Mouse (Mus musculus) testis, adult 2 months (tissue): Measurements from ENCODE around the gene 2010109A12Rik.

ENCODE experiments used
- CTCF ChIP-seq: fragments of 200-500 bp; IDR thresholded peaks from 2 replicates; pipeline ENCODE4 v1.5.1; 2012; ENCODE audit warnings: low read depth, mild to moderate bottlenecking, inconsistent platforms, low read length, moderate library complexity; ENCODE audit not compliant: control insufficient read depth, insufficient read depth, insufficient replicate concordance
- POLR2A ChIP-seq: fragments of 200-500 bp; IDR thresholded peaks from 2 replicates; pipeline ENCODE4 v1.6.1; 2012; ENCODE audit warnings: low read depth, mild to moderate bottlenecking, inconsistent platforms, low read length, moderate library complexity; ENCODE audit not compliant: control insufficient read depth

DNA sequence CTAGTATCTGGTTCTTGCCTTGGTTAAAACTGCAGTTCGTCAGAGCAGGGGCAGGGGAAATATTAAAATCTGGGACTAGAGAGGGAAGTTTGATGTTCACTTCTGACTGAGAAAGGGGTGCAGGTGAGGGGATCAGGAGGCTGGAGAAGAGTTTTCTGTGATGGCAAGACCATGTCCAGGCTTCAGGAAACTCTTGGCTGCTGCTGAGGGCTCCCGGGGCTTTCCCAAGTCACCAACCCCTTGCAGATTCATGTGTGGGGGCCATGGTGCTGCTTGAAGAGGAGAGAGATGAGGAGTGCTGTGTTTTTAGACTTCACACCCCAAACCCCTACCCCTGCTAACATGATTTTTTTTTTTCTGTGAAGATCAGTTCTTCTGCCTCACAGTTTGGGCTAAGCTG lies 28.3 kb downstream of the 2010109A12Rik start:
- TF ChIP-seq POLR2A = no peak
- no peak for TF ChIP-seq CTCF
